Mouse (Mus musculus) megakaryocyte, adult 5-6 weeks (primary cell): ENCODE measurements around the gene C4b. TPM values are rescaled to one million over a fixed set of nuclear protein-coding genes. Genes with fewer than 3 reads are reported as not detected.
"Not testable (repeated sequence)": the region's sequence is repeated elsewhere in the genome, so short reads cannot be mapped to it uniquely, and the experiment has no call there.

ENCODE experiments used
- ATAC-seq: 2 replicates; pipeline ENCODE4 v1.8.0; 2016; ENCODE audit warnings: mild to moderate bottlenecking, inconsistent platforms; ENCODE audit not compliant: poor library complexity, severe bottlenecking
- total RNA-seq, 2 experiments: library from RNA; stranded (forward) in 1 of 2; stranded (reverse) in 1 of 2; fragments of 153-499, 151-499 nt in 1 of 2; fragments of 221-1000, 200-1000 nt in 1 of 2; gene quantifications; 2 replicates each; pipeline versions ENCODE4 v1.2.3 to v1.2.4; 2015 to 2017

Gene C4b
- total RNA-seq (2015) = 0.52 and 1.7 TPM in 2 replicates
- 0.37 TPM in 1 of 2 replicates, not detected in the other for total RNA-seq (2017)

DNA sequence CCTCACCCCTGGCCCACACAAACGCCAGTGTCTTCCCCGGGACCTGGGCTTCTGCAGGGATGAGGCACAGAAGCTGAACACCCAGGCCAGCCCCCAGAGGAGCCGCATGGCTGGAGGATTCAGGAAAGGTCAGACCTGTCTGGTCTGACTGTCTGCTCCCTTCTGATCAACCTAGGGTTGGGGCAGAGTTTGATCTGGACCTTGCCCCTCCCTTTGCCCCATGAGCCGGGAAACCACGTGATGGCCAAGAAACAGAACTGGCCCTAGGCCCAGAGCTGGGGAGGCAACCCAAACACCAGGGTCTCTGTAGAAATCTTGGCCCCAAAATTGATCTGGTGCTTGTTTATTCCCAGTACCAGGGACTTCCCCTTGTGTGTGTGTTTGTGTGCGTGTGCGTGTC lies at the start of gene C4b:
Gene C4b, minus strand, starts transcription at position 164 of the 400 bp plus-strand sequence.
- no peak for ATAC-seq

- ATAC-seq = no peak
These were observed 34.1 kb upstream of the C4b start for GRCm38 (mm10) chr17:34777680-34778325.

- ATAC-seq = no peak
These were observed 17.8 kb upstream of the C4b start for GRCm38 (mm10) chr17:34761471-34761870.

DNA sequence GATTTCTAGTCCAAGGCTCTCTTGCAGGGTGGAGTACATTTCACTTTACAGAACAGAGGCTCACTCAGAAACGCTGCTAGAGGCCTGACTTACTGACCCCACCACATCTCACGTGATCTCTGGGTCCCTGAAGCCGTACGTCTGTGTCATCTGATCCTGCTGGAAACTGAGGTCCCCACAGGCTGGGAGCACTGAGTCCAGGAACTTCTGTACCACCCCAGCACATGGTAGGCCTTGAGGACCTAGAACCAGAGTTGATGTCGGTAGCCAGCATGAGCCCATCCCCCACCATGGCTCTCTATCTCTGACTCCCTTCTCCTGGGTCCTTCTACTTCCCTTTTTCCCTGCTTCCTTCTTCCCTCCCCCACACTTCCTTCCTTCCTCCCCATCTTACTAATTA lies 2.8 kb upstream of the C4b start:
- ATAC-seq = no peak

DNA sequence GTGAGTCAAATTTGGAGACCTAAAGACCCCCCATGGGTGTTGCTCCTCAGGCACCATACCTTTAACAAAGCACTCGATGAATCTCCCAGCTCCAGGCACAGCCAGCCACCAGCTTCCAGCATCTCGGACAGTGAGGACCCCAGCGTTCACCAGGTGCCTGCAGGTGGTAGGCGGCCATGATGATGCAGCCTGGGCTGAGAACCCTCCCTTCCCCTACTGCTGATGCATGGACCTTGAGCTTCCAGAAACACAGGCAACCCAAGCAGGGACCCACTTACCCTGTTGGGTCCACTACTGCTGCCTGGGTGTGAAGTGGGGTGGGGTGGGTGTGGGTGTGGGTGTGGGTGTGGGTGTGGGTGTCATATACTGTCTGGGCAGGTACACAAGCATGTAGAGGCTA lies 1.5 kb upstream of the C4b start:
- ATAC-seq = not testable (repeated sequence)

GRCm38 (mm10) chr17:34744611-34745010 lies 929 bp upstream of the C4b start:
- ATAC-seq = not testable (repeated sequence)

DNA sequence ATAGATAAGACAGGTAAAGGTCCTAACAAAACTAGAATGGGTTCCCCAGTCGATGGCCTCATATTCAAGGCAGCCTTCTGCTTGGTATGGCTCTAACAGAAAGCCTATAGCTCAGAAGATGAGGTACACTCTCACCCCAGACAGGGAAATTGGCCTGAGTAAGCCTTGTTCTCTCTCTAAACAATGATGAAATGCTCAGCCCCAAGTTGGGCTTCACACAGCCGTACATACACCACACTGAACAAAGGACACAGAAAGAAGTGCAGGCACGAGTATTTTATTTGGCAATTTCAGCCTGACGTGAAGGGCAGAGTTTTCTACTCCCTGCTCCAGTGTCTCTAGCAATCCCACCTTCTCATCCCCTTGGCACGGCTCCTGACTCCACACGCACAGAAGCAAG lies 524 bp upstream of the C4b start:
- no peak for ATAC-seq

- no peak for ATAC-seq
These were observed 3.4 kb downstream of the C4b start for GRCm38 (mm10) chr17:34740280-34740679.

DNA sequence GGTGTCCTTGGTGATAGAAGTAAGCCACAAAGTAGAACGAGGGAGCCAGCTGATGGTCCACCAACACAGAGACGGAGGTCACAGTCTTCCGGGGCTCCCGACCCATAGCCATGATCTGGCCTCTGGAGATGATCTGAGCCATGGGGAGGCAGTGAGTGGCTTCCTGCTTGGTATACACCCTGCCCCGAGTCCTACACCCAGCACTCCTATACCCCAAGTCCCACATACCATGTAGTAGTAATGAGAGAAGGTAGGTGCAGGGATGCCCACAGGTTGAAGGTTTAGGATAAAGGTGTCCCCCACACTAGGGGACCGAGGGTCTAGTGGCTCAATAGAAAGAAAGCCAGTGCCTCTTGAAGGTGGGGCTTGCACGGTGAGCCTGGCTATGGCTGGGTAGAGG lies 4.0 kb downstream of the C4b start:
- ATAC-seq = not testable (repeated sequence)

DNA sequence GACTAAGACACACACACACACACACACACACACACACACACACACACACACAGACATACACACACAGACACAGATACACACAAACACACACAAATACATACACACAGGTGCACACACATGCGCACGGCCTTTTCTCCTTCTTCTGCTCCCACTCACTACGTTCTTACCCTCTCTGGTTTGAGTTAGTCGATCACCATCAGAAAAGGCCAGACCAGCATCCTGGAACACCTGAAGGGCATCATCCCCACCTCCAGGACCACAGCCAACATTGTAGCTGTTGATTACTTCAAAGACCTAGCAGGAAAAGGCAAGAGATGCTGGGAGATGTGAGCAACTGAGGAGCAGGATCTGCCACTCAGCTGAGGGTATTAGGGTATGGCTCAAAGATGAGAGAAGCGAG lies 6.2 kb downstream of the C4b start:
- ATAC-seq = not testable (repeated sequence)

DNA sequence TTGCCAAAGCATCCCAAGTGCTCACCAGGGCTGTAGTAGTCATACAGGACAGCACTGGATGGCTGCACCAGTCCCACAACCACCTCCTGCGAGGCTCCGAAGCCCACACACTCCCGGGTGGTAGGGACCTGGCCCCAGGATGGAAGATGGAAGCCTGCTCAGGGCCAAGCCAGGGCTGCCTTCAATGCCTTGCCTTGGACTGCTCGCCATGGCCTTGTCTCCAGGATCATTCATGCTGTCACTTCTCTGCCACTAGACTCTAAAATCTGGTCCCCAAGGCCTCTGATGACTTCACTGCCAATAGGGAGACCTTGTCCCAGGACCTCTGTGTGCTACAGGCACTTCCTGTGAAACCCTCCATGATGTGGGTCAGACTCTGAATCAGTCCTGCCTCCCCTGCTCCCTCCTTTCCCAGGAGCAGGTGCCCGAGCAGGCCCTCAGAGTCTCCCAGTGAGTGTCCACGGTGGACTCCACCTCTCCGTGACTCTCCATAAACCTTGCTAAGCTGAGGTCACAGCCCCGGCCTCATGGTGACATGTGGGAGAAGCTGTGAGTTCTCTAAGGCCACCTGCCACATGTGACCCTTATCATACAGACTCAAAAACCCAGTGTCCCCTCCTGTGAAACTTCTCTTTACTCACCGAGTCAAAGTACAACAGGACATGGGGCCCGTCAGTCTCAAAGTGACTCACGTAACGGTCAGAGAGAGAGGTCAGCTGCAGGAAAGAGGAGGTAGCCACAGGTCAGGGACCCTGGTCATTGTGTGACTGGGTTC lies 13.7 kb downstream of the C4b start:
- not testable (repeated sequence) for ATAC-seq

GRCm38 (mm10) chr17:34729155-34729554 lies 14.5 kb downstream of the C4b start:
- ATAC-seq = not testable (repeated sequence)

- no peak for ATAC-seq
These were observed 15.8 kb downstream of the C4b start for GRCm38 (mm10) chr17:34727887-34728286.

GRCm38 (mm10) chr17:34723066-34723465 lies 20.6 kb downstream of the C4b start:
- ATAC-seq = no peak

DNA sequence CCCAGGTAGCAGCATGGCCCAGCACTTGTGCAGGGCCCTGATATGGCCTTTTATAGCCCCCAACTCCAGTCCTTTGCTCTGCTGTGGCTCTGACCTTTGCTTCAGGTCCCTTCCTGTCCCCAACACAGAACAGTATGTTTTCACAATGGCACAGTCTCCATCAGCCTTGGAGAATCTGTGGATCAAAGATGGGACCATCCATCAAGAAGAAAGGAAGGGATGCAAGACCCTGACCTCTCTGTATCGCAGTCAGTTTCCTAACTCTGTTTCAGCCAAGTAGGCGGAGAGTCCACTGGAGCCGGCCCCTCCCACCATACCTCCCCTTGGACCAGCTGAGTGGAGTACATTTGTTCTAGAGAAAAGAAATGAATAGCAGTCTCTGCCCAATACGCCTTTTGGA lies 21.4 kb downstream of the C4b start:
- not testable (repeated sequence) for ATAC-seq

DNA sequence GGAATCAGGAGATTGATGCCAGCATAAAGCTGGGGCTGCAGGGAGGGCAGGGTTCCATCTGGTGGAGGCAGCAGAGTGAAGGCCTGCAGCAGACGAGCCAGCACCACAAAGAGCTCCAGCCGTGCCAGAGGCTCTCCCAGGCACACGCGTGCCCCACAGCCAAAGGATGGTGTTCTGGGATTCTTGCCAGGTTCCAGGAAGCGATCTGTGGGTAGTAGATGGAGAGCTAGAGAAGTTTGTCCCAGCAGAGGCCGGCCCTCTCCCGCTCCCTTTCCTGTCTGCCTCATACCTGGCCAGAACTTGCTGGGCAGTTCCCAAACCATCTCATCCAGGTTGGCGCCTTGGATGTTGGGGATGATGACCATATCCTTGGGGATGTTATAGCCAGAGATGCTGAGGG lies 23.8 kb downstream of the C4b start:
- not testable (repeated sequence) for ATAC-seq

DNA sequence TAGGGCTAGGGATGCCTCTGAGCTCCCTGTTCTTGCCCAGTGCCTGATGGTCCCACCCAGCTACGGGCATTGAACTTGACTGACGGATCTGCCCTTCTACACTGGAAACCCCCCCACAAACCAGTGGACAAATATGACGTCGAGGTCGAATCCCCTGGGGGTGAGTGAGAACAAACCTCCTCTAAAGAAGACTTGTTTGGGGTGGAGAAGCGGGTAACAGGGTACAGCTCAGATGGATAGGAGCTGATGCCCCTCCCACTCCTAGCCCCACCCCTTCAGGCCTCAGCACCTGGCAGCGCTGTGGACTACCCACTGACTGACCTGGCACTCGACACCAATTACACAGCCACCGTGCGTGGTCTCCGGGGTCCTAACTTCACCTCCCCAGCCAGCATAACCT lies 26.3 kb downstream of the C4b start:
- no peak for ATAC-seq

DNA sequence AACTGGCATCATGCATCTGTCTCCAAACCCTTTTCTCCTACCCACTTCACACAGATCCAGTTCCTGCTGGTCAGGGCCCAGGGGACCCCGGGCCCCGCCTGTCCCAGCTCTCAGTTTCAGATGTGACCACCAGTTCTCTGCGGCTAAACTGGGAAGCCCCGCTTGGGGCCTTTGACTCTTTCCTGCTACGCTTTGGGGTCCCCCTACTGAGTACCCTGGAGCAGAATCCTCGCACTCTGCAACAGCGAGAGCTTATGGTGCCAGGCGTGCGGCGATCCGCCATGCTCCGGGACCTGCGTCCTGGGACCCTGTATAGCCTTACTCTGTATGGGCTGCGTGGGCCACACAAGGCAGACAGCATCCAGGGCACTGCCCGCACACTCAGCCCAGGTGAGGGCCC lies 27.4 kb downstream of the C4b start:
- no peak for ATAC-seq

DNA sequence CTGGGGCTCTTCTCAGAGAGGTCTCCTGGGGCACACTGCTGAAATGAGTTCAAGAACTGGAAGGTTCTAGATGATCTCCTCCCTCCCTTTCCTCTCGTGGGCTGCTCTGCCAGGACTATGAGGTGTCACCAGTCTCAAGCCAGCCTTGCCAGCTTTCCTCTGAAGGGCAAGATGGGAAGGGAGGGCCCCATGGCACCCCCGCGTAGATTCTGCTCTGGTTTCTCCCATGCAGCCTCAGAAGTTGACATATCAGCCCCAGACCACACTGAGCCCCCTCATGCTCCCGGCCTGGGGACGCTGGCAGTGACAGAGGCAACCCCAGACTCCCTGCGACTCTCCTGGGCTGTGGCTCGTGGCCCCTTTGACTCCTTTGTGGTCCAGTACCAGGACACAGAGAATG lies 28.2 kb downstream of the C4b start:
- ATAC-seq = not testable (repeated sequence)

- ATAC-seq = not testable (repeated sequence)
These were observed 28.7 kb downstream of the C4b start for GRCm38 (mm10) chr17:34714908-34715445.

DNA sequence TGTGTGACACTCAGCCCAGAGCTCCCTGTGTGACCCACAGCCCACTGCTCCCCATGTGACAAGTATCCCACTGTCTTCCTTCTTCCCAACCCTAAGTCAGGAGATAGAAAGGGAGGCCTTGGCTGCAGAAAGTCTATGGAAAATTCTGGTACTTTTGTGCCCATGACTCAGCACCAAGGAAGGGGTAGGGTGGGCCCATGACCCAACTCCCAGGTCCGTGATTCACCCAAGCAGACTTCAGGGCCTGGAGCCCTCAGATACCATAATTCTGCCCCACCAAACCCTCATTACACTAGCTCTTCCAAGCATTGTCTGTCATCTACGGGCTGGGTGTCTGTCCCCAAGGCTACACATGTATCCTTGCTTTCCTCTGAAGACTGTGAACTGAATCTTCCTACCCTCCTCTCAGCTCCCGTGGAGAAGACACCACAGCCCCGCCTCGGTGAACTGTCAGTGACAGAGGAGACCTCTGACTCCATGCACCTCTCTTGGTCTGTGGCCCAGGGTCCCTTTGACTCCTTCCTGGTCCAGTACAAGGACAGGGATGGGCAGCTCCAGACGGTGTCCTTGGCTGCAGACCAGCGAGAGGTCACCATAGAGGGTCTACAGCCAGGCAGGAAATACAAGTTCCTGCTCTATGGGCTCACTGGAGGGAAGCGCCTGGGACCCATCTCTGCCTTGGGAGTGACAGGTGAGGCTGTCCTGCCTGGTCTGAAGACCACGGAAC lies 29.3 kb downstream of the C4b start:
- not testable (repeated sequence) for ATAC-seq
